Mouse (Mus musculus) heart, adult 2 months (tissue): ENCODE measurements at regions not wholly inside any gene's neighbourhood (a gene's known extent, or its start where the extent isn't known, plus 50 kb on each side); places are given as distances from the start of the nearest gene placed in this dataset.

Experiments
- DNase-seq, 2 experiments: peaks; one replicate each; pipeline ENCODE4 v3.0.0; 2021
- H3K27ac ChIP-seq: fragments of 200-600 bp; 2 replicates; pipeline ENCODE4 v1.8.1; 2022
- H3K27me3 ChIP-seq: fragments of 200-500 bp; 2 replicates; pipeline ENCODE4 v1.6.1; 2012; ENCODE audit warnings: mild to moderate bottlenecking, low read length, inconsistent platforms, mixed read lengths; ENCODE audit not compliant: control insufficient read depth, insufficient read depth
- H3K36me3 ChIP-seq: fragments of 200-500 bp; 2 replicates; pipeline ENCODE4 v1.6.1; 2012; ENCODE audit warnings: low read length, inconsistent platforms; ENCODE audit not compliant: control insufficient read depth, insufficient read depth
- H3K4me1 ChIP-seq: fragments of 200-500 bp; 2 replicates; pipeline ENCODE4 v1.6.1; 2011; ENCODE audit warnings: low read length; ENCODE audit not compliant: control insufficient read depth, insufficient read depth
- H3K4me3 ChIP-seq: fragments of 200-600 bp; 2 replicates; pipeline ENCODE4 v1.8.1; 2022
- H3K79me2 ChIP-seq: fragments of 200-500 bp; replicated peaks from 2 replicates; pipeline ENCODE4 v1.6.1; 2012; ENCODE audit warnings: mild to moderate bottlenecking, inconsistent platforms, low read length, moderate library complexity, mixed read lengths; ENCODE audit not compliant: control insufficient read depth, insufficient read depth
- H3K9ac ChIP-seq: fragments of 200-500 bp; 2 replicates; pipeline ENCODE4 v1.6.1; 2012; ENCODE audit warnings: low read depth, mild to moderate bottlenecking, control low read depth, inconsistent platforms, low read length, mixed read lengths
- CTCF ChIP-seq: fragments of 200-600 bp; IDR thresholded peaks from 2 replicates; pipeline ENCODE4 v1.8.1; 2022; ENCODE audit warnings: antibody characterized with exemption, mild to moderate bottlenecking, moderate library complexity
- EP300 ChIP-seq: fragments of 200-500 bp; IDR thresholded peaks from 2 replicates; pipeline ENCODE4 v1.6.1; 2011; ENCODE audit warnings: low read depth, low read length, control low read depth; ENCODE audit not compliant: insufficient read depth
- POLR2A ChIP-seq: fragments of 200-500 bp; IDR thresholded peaks from 2 replicates; pipeline ENCODE4 v1.6.1; 2011; ENCODE audit warnings: mild to moderate bottlenecking, low read depth, low read length, control low read depth; ENCODE audit not compliant: insufficient read depth
- WGBS: fragments of 180-500 bp; shearing (Covaris S2); methylation state at CpG from one replicate; pipeline ENCODE4 v1.1.7; 2018; 5-methylcytosine and 5-hydroxymethylcytosine counted together
- intact Hi-C: fragments of 180-260 bp; cut with DNase I; formaldehyde crosslinking; loops from one replicate; pipeline ENCODE4 v1.15.1; 2025

GRCm38 (mm10) chr14:105805362-105805761, 91.3 kb downstream of the Spry2 start:
- H3K4me3 ChIP-seq, result no peak overlapping the region
- no peaks in the 10 kb centered on the region for H3K27me3 ChIP-seq
- WGBS, result 71% methylated on average over 5 of the region's 5 CpGs
- DNase-seq, result no peak
- TF ChIP-seq CTCF, result no peak
- no peak for TF ChIP-seq EP300
- no peak for TF ChIP-seq POLR2A
- H3K36me3 ChIP-seq, result no peaks in the 10 kb centered on the region
- intact Hi-C loops, result no loop called here
- no peak overlapping the region for H3K27ac ChIP-seq
- H3K9ac ChIP-seq, result no peak overlapping the region
- H3K79me2 ChIP-seq, result no peaks in the 10 kb centered on the region
- no peaks in the 10 kb centered on the region for H3K4me1 ChIP-seq

GRCm38 (mm10) chr14:105804761-105805160, 91.9 kb downstream of the Spry2 start:
- no peaks in the 10 kb centered on the region for H3K36me3 ChIP-seq
- no peaks in the 10 kb centered on the region for H3K27me3 ChIP-seq
- no peaks in the 10 kb centered on the region for H3K79me2 ChIP-seq
- no peak for DNase-seq
- H3K4me1 ChIP-seq, result no peaks in the 10 kb centered on the region
- 74% methylated on average over 5 of the region's 5 CpGs for WGBS
- intact Hi-C loops, result no loop called here
- no peak overlapping the region for H3K4me3 ChIP-seq
- H3K27ac ChIP-seq, result no peak overlapping the region
- no peak overlapping the region for H3K9ac ChIP-seq
- TF ChIP-seq POLR2A (no peak), CTCF (no peak)

GRCm38 (mm10) chr14:105803281-105803680, 93.3 kb downstream of the Spry2 start:
- 49% methylated on average over 7 of the region's 7 CpGs for WGBS
- H3K9ac ChIP-seq, result no peak overlapping the region
- H3K4me3 ChIP-seq, result no peak overlapping the region
- H3K27ac ChIP-seq, result no peak overlapping the region
- no peaks in the 10 kb centered on the region for H3K79me2 ChIP-seq
- intact Hi-C loops, result no loop called here
- no peak for TF ChIP-seq CTCF
- no peak for TF ChIP-seq EP300
- TF ChIP-seq POLR2A, result no peak
- no peaks in the 10 kb centered on the region for H3K4me1 ChIP-seq
- H3K27me3 ChIP-seq, result no peaks in the 10 kb centered on the region
- DNase-seq, result no peak
- H3K36me3 ChIP-seq, result no peaks in the 10 kb centered on the region

- DNase-seq, result peak; percentile 32 to 36
- intact Hi-C loops, result no loop called here
- TF ChIP-seq POLR2A, result no peak
- no peak for TF ChIP-seq CTCF
- TF ChIP-seq EP300, result no peak
- no peaks in the 10 kb centered on the region for H3K4me1 ChIP-seq
- H3K27ac ChIP-seq, result no peak overlapping the region
- H3K9ac ChIP-seq, result no peak overlapping the region
- WGBS, result 14% methylated on average over 18 of the region's 18 CpGs
- H3K36me3 ChIP-seq, result no peaks in the 10 kb centered on the region
- H3K4me3 ChIP-seq, result no peak overlapping the region
- no peaks in the 10 kb centered on the region for H3K79me2 ChIP-seq
- H3K27me3 ChIP-seq, result no peaks in the 10 kb centered on the region
Observed at GRCm38 (mm10) chr14:105802529-105803280, 93.9 kb downstream of the Spry2 start.

- 92% methylated on average over 13 of the region's 13 CpGs for WGBS
- Histone ChIP-seq H3K36me3 (no peaks in the 10 kb centered on the region), H3K27ac (no peak overlapping the region), H3K79me2 (no peaks in the 10 kb centered on the region), H3K4me3 (no peak overlapping the region), H3K27me3 (no peaks in the 10 kb centered on the region), H3K4me1 (no peaks in the 10 kb centered on the region), H3K9ac (no peak overlapping the region)
- TF ChIP-seq CTCF, result no peak
- no peak for TF ChIP-seq EP300
- TF ChIP-seq POLR2A, result no peak
- intact Hi-C loops, result no loop called here
- DNase-seq, result no peak
Observed at GRCm38 (mm10) chr14:105800142-105800925, 96.3 kb downstream of the Spry2 start.

- H3K36me3 ChIP-seq, result no peaks in the 10 kb centered on the region
- no peaks in the 10 kb centered on the region for H3K4me1 ChIP-seq
- H3K79me2 ChIP-seq, result no peaks in the 10 kb centered on the region
- no peak overlapping the region for H3K27ac ChIP-seq
- TF ChIP-seq CTCF (no peak), POLR2A (no peak)
- H3K4me3 ChIP-seq, result no peak overlapping the region
- no peak overlapping the region for H3K9ac ChIP-seq
- DNase-seq, result no peak
- intact Hi-C loops, result no loop called here
- WGBS, result 77% methylated on average over 3 of the region's 3 CpGs
- H3K27me3 ChIP-seq, result no peaks in the 10 kb centered on the region
Observed at GRCm38 (mm10) chr14:105799401-105799861, 97.2 kb downstream of the Spry2 start.
